Mouse (Mus musculus) small intestine, adult 2 months (tissue): ENCODE measurements around the gene Gm49387.

Experiments
- CTCF ChIP-seq: fragments of 200-500 bp; IDR thresholded peaks from 2 replicates; pipeline ENCODE4 v1.5.1; 2012; ENCODE audit warnings: low read depth, mild to moderate bottlenecking, control low read depth, inconsistent platforms, low read length, moderate library complexity, mixed read lengths; ENCODE audit not compliant: insufficient replicate concordance, insufficient read length; ENCODE audit errors: extremely low read depth
- POLR2A ChIP-seq: fragments of 200-500 bp; IDR thresholded peaks from 2 replicates; pipeline ENCODE4 v1.6.1; 2012; ENCODE audit warnings: low read depth, mild to moderate bottlenecking, control low read depth, inconsistent platforms, low read length, moderate library complexity

GRCm38 (mm10) chr14:31510322-31510721, 130.4 kb downstream of the Gm49387 start:
- TF ChIP-seq POLR2A (no peak), CTCF (no peak)
